ENCODE assay signal across 29 mouse cellular contexts in genomic region chr6:61953703-61954102, GRCm38 (mm10).
DNase-seq lines count a peak whose midpoint lies in the region; ATAC-seq lines count a peak whose summit lies in the region.
"Had no signal": no experiment of that assay in that cellular context is flagged by ENCODE, and none has a peak within 500 bp of the region (broad histone marks: within the 10 kb centered on the region; RNA-seq: fewer than 3 reads in every experiment).

No protein-coding gene starts in this region.

- H3K4me2 ChIP-seq in kidney, embryonic 14.5 days (replicated peaks; ENCODE audit: low read depth, low read length), result no peak overlapping the region
- H3K4me2 ChIP-seq in kidney, embryonic 15.5 days, result no peak overlapping the region
- no peak overlapping the region for H3K4me2 ChIP-seq in forebrain, embryonic 11.5 days (ENCODE audit: low read depth, low read length, severe bottlenecking)
- H3K4me2 ChIP-seq: embryonic facial prominence, embryonic 12.5 days; embryonic facial prominence, embryonic 15.5 days; forebrain, embryonic 13.5 days; heart, embryonic 12.5 days; heart, embryonic 15.5 days; hindbrain, embryonic 13.5 days had no signal

- no peaks in the 10 kb centered on the region for H3K4me1 ChIP-seq in kidney, embryonic 14.5 days (ENCODE audit: control insufficient read depth, insufficient read depth, low read length)
- H3K4me1 ChIP-seq in kidney, embryonic 15.5 days, result no peaks in the 10 kb centered on the region
- no peaks in the 10 kb centered on the region for H3K4me1 ChIP-seq in forebrain, embryonic 11.5 days (replicated peaks; ENCODE audit: control insufficient read depth, insufficient read depth, low read length)
- H3K4me1 ChIP-seq: embryonic facial prominence, embryonic 12.5 days; embryonic facial prominence, embryonic 15.5 days; forebrain, embryonic 13.5 days; heart, embryonic 12.5 days; heart, embryonic 15.5 days; hindbrain, embryonic 10.5 days; hindbrain, embryonic 13.5 days had no signal

- 71% methylated on average over 2 of the region's 2 CpGs for WGBS in kidney, embryonic 14.5 days
- WGBS in kidney, embryonic 15.5 days, result 76% methylated on average over 2 of the region's 2 CpGs
- 91% methylated on average over 2 of the region's 2 CpGs for WGBS in forebrain, embryonic 11.5 days

- no peaks in the 10 kb centered on the region for H3K9me3 ChIP-seq in kidney, embryonic 14.5 days (ENCODE audit: control insufficient read depth, low read length)
- no peaks in the 10 kb centered on the region for H3K9me3 ChIP-seq in kidney, embryonic 15.5 days (replicated peaks)
- no peaks in the 10 kb centered on the region for H3K9me3 ChIP-seq in forebrain, embryonic 11.5 days (ENCODE audit: control insufficient read depth, low read length)
- H3K9me3 ChIP-seq: embryonic facial prominence, embryonic 12.5 days; embryonic facial prominence, embryonic 15.5 days; forebrain, embryonic 13.5 days; heart, embryonic 12.5 days; heart, embryonic 15.5 days; hindbrain, embryonic 10.5 days; hindbrain, embryonic 13.5 days had no signal

- H3K27ac ChIP-seq in kidney, embryonic 14.5 days (ENCODE audit: low read depth, low read length), result no peak overlapping the region
- no peak overlapping the region for H3K27ac ChIP-seq in kidney, embryonic 15.5 days
- no peak overlapping the region for H3K27ac ChIP-seq in forebrain, embryonic 11.5 days (ENCODE audit: low read depth, low read length)
- H3K27ac ChIP-seq: embryonic facial prominence, embryonic 12.5 days; embryonic facial prominence, embryonic 15.5 days; forebrain, embryonic 13.5 days; gastrocnemius, adult 2 months; heart, embryonic 15.5 days; hindbrain, embryonic 10.5 days; hindbrain, embryonic 13.5 days had no signal

- no peak overlapping the region for H3K4me3 ChIP-seq in kidney, embryonic 14.5 days (ENCODE audit: low read length)
- H3K4me3 ChIP-seq in kidney, embryonic 15.5 days (replicated peaks), result no peak overlapping the region
- no peak overlapping the region for H3K4me3 ChIP-seq in forebrain, embryonic 11.5 days (ENCODE audit: low read depth, low read length)
- H3K4me3 ChIP-seq: embryonic facial prominence, embryonic 12.5 days; embryonic facial prominence, embryonic 15.5 days; forebrain, embryonic 13.5 days; gastrocnemius, adult 2 months; heart, embryonic 12.5 days; heart, embryonic 15.5 days; hindbrain, embryonic 10.5 days; hindbrain, embryonic 13.5 days had no signal

- no peaks in the 10 kb centered on the region for H3K36me3 ChIP-seq in kidney, embryonic 14.5 days (ENCODE audit: control insufficient read depth, insufficient read depth, low read length)
- H3K36me3 ChIP-seq in kidney, embryonic 15.5 days, result no peaks in the 10 kb centered on the region
- no peaks in the 10 kb centered on the region for H3K36me3 ChIP-seq in forebrain, embryonic 11.5 days (ENCODE audit: control insufficient read depth, insufficient read depth, low read length)
- H3K36me3 ChIP-seq: embryonic facial prominence, embryonic 12.5 days; embryonic facial prominence, embryonic 15.5 days; heart, embryonic 12.5 days; heart, embryonic 15.5 days; hindbrain, embryonic 10.5 days; hindbrain, embryonic 13.5 days had no signal

- no peaks in the 10 kb centered on the region for H3K27me3 ChIP-seq in kidney, embryonic 14.5 days (ENCODE audit: control insufficient read depth, insufficient read depth, low read length)
- no peaks in the 10 kb centered on the region for H3K27me3 ChIP-seq in kidney, embryonic 15.5 days
- no peaks in the 10 kb centered on the region for H3K27me3 ChIP-seq in forebrain, embryonic 11.5 days (ENCODE audit: control insufficient read depth, insufficient read depth, low read length)
- H3K27me3 ChIP-seq: embryonic facial prominence, embryonic 12.5 days; embryonic facial prominence, embryonic 15.5 days; forebrain, embryonic 13.5 days; heart, embryonic 12.5 days; heart, embryonic 15.5 days; hindbrain, embryonic 13.5 days had no signal

- DNase-seq in kidney, adult 8-10 months, result peak; percentile 16 to 53
- peak; percentile 4 for DNase-seq in R1 (ENCODE audit: low read depth, low spot score)
- peak; percentile 6 for DNase-seq in kidney, postnatal 14 days
- no peak for DNase-seq in lung, postnatal 25 days (ENCODE audit: low spot score)
- DNase-seq in forebrain, embryonic 11.5 days (ENCODE audit: low spot score), result no peak
- DNase-seq: adrenal gland, adult 2 months; adrenal gland, postnatal 14 days; cerebellum, adult 11 months; cerebellum, adult 2 months; cerebellum, adult 9-11 months; cerebellum, postnatal 25 days; forebrain, postnatal 0 days; gastrocnemius, adult 2 months; gastrocnemius, postnatal 14 days; heart, adult 11 months; heart, postnatal 10 days; heart, postnatal 36 days had no signal

- no peak; the same call in 1 of the 2 replicates for ATAC-seq in kidney, embryonic 14.5 days (ENCODE audit: low FRiP score, low TSS enrichment)
- peak; percentile 56; the same call in 1 of the 2 replicates for ATAC-seq in kidney, embryonic 15.5 days (replicated peaks; ENCODE audit: low FRiP score)
- ATAC-seq in erythroid progenitor cell, adult 5-6 weeks (replicated peaks; ENCODE audit: low FRiP score, poor library complexity, severe bottlenecking), result no peak
- ATAC-seq in forebrain, embryonic 11.5 days (replicated peaks; ENCODE audit: low FRiP score), result no peak
- ATAC-seq: CD4-positive, CD25-positive, alpha-beta regulatory T cell, adult 4 months; forebrain, embryonic 13.5 days; forebrain, postnatal 0 days; hindbrain, embryonic 16.5 days had no signal

- no peak overlapping the region for H3K9ac ChIP-seq in kidney, embryonic 14.5 days (ENCODE audit: low read depth, low read length)
- no peak overlapping the region for H3K9ac ChIP-seq in kidney, embryonic 15.5 days
- H3K9ac ChIP-seq in forebrain, embryonic 11.5 days (ENCODE audit: low read length), result no peak overlapping the region
- H3K9ac ChIP-seq: embryonic facial prominence, embryonic 12.5 days; embryonic facial prominence, embryonic 15.5 days; forebrain, embryonic 13.5 days; forebrain, postnatal 0 days; heart, embryonic 12.5 days; heart, embryonic 15.5 days; hindbrain, embryonic 13.5 days had no signal

Comparison
In these comparisons a context has a peak if more than half of its experiments do, and no peak if none do; other contexts are left out.
1. DNase-seq: peak in kidney, adult 8-10 months (2 of 2), R1 (single experiment) and kidney, postnatal 14 days (single experiment); none in lung, postnatal 25 days (single experiment) and forebrain, embryonic 11.5 days (single experiment).